Mouse (Mus musculus) kidney, adult 10 weeks (tissue): ENCODE results near the gene Rab9b. TPM values are rescaled to one million over a fixed set of nuclear protein-coding genes. Genes with fewer than 3 reads are reported as not detected.

ENCODE experiments used
- polyA plus RNA-seq: library from polyadenylated mRNA; stranded (reverse); fragments of 350-450 nt; fragmentation: Illumina TruSeq; extraction: RNeasy Lipid Tissue Mini Kit (QIAGEN cat#74804); gene quantifications from one replicate; pipeline ENCODE4 v1.2.3, GENCODE M21; 2014; ENCODE audit warnings: low read depth, low replicate concordance

The Rab9b gene
- not detected for polyA plus RNA-seq

GRCm38 (mm10) chrX:136868061-136869040, at the start of gene Rab9b:
Rab9b (minus strand) TSS chrX:136868755.

GRCm38 (mm10) chrX:136822371-136822770, 46.2 kb downstream of the Rab9b start, which contains the start of gene Plp1:
Plp1 (plus strand) TSS chrX:136822671.

Other genes with a start within 250 kb of the Rab9b start
- 13.1 TPM for gene Tceal1, start 160.8 kb downstream of the Rab9b start, polyA plus RNA-seq
- gene Morf4l2, start 125.1 kb downstream of the Rab9b start, polyA plus RNA-seq, result 243 TPM
- gene Glra4, start 88.6 kb downstream of the Rab9b start, polyA plus RNA-seq, result not detected
- gene Plp1, start 46.1 kb downstream of the Rab9b start, polyA plus RNA-seq, result 3.2 TPM
- not detected for gene H2bfm, start 58.6 kb upstream of the Rab9b start, polyA plus RNA-seq
- 108 TPM for gene Tmsb15b2, start 106.7 kb upstream of the Rab9b start, polyA plus RNA-seq
- gene Tmsb15l, start 108.1 kb upstream of the Rab9b start, polyA plus RNA-seq, result 20.0 TPM
- gene Tmsb15b1, start 108.1 kb upstream of the Rab9b start, polyA plus RNA-seq, result 27.9 TPM
- 0.93 TPM for gene Zcchc18, start 124.4 kb upstream of the Rab9b start, polyA plus RNA-seq
- 4.4 TPM for gene Slc25a53, start 169.5 kb upstream of the Rab9b start, polyA plus RNA-seq
- 17.3 TPM for gene Fam199x, start 180.8 kb upstream of the Rab9b start, polyA plus RNA-seq